Mouse (Mus musculus) myocyte (in vitro differentiated cells): Measurements from ENCODE around the gene Racgap1. TPM values are rescaled to one million over a fixed set of nuclear protein-coding genes. Genes with fewer than 3 reads are reported as not detected.
A peak's percentile ranks its signal among the peaks of the same experiment; 100 is the strongest.

Experiments
- H3K27me3 ChIP-seq: one replicate; pipeline ENCODE4 v1.6.1; 2011; ENCODE audit not compliant: control insufficient read depth, insufficient read depth, insufficient read length
- H3K36me3 ChIP-seq: one replicate; pipeline ENCODE4 v1.6.1; 2011; ENCODE audit not compliant: control insufficient read depth, insufficient read depth
- H3K4me2 ChIP-seq: one replicate; pipeline ENCODE4 v1.6.1; 2011; ENCODE audit warnings: low read depth, control low read depth
- H3K4me3 ChIP-seq: one replicate; pipeline ENCODE4 v1.5.1; 2011; ENCODE audit warnings: mild to moderate bottlenecking, control low read depth, moderate library complexity
- H3K79me2 ChIP-seq: one replicate; pipeline ENCODE4 v1.6.1; 2011; ENCODE audit not compliant: control insufficient read depth, insufficient read depth
- H3ac ChIP-seq: one replicate; pipeline ENCODE4 v1.6.1; 2011; ENCODE audit not compliant: control insufficient read depth, insufficient read length
- CEBPB ChIP-seq: IDR thresholded peaks from 2 replicates; pipeline ENCODE4 v1.6.1; 2011; ENCODE audit warnings: mild to moderate bottlenecking, moderate library complexity; ENCODE audit not compliant: poor library complexity, insufficient read depth, severe bottlenecking
- E2F4 ChIP-seq: IDR thresholded peaks from one replicate; pipeline ENCODE4 v1.6.1; 2011; ENCODE audit warnings: mild to moderate bottlenecking, control low read depth, moderate library complexity; ENCODE audit not compliant: insufficient read depth
- MAX ChIP-seq: IDR thresholded peaks from one replicate; pipeline ENCODE4 v1.6.1; 2011; ENCODE audit warnings: low read depth, mild to moderate bottlenecking, control low read depth
- MYOD1 ChIP-seq, 3 experiments: IDR thresholded peaks; one replicate each; pipeline ENCODE4 v1.6.1; 2011; ENCODE audit warnings: control low read depth in 2 of 3, low read depth in 2 of 3, mild to moderate bottlenecking in 2 of 3, moderate library complexity in 1 of 3; ENCODE audit not compliant: insufficient read length in 2 of 3, control insufficient read depth in 1 of 3
- MYOG ChIP-seq, 3 experiments: IDR thresholded peaks; one replicate each; pipeline ENCODE4 v1.6.1; 2011; ENCODE audit warnings: control low read depth in 2 of 3, low read depth in 2 of 3, mild to moderate bottlenecking in 2 of 3; ENCODE audit not compliant: insufficient read length in 2 of 3, control insufficient read depth in 1 of 3, insufficient read depth in 1 of 3
- POLR2A ChIP-seq: IDR thresholded peaks from one replicate; pipeline ENCODE4 v1.6.1; 2011; ENCODE audit warnings: low read depth, mild to moderate bottlenecking, control low read depth, moderate library complexity; ENCODE audit not compliant: insufficient read length
- POLR2AphosphoS2 ChIP-seq: IDR thresholded peaks from one replicate; pipeline ENCODE4 v1.6.1; 2011; ENCODE audit warnings: low read depth, control low read depth; ENCODE audit not compliant: insufficient read length
- REST ChIP-seq: IDR thresholded peaks from one replicate; pipeline ENCODE4 v1.6.1; 2011; ENCODE audit warnings: mild to moderate bottlenecking, control low read depth, moderate library complexity; ENCODE audit not compliant: insufficient read depth, insufficient read length
- SRF ChIP-seq: IDR thresholded peaks from one replicate; pipeline ENCODE4 v1.6.1; 2011; ENCODE audit warnings: low read depth; ENCODE audit not compliant: control insufficient read depth, insufficient read length
- TCF12 ChIP-seq: IDR thresholded peaks from one replicate; pipeline ENCODE4 v1.6.1; 2011; ENCODE audit warnings: mild to moderate bottlenecking, control low read depth; ENCODE audit not compliant: poor library complexity, insufficient read depth, severe bottlenecking
- TCF3 ChIP-seq: IDR thresholded peaks from one replicate; pipeline ENCODE4 v1.6.1; 2011; ENCODE audit warnings: low read depth, control low read depth; ENCODE audit not compliant: insufficient read length
- USF1 ChIP-seq: IDR thresholded peaks from one replicate; pipeline ENCODE4 v1.6.1; 2011; ENCODE audit warnings: low read depth, mild to moderate bottlenecking, control low read depth, moderate library complexity
- polyA plus RNA-seq: library from polyadenylated mRNA; unstranded; fragments of >200 nt; fragmentation: generic; extraction: Trizol; gene quantifications from one replicate; pipeline ENCODE4 v1.2.1, GENCODE M21; 2012; ENCODE audit warnings: missing spikeins

The Racgap1 gene
- polyA plus RNA-seq, 1 experiment: 99.0 TPM

- Histone ChIP-seq H3K4me3 (no peak overlapping the region), H3K36me3 (peaks cover 82% of the 10 kb centered on the region), H3K79me2 (peaks cover under 1% of the 10 kb centered on the region), H3K4me2 (no peak overlapping the region), H3K27me3 (no peaks in the 10 kb centered on the region), H3ac (no peak overlapping the region)
- TF ChIP-seq USF1 (no peak), MYOG (IDR thresholded peaks at IDR 0.05; ENCODE audit: control insufficient read depth in 1 of 3, insufficient read depth in 1 of 3, insufficient read length in 2 of 3, low read depth in 2 of 3) (no peak), CEBPB (no peak), E2F4 (no peak), TCF12 (no peak), POLR2AphosphoS2 (no peak), MAX (no peak), MYOD1 (IDR thresholded peaks at IDR 0.05; ENCODE audit: control insufficient read depth in 1 of 3, insufficient read length in 2 of 3, low read depth in 2 of 3) (no peak), SRF (no peak), REST (no peak), POLR2A (no peak), TCF3 (no peak)
Measured at GRCm38 (mm10) chr15:99634702-99635101, 16.8 kb downstream of the Racgap1 start.

GRCm38 (mm10) chr15:99631618-99632017 is 19.8 kb downstream of the Racgap1 start:
- Histone ChIP-seq H3K36me3 (peaks cover 78% of the 10 kb centered on the region), H3K27me3 (no peaks in the 10 kb centered on the region), H3K79me2 (no peaks in the 10 kb centered on the region), H3ac (no peak overlapping the region), H3K4me3 (no peak overlapping the region), H3K4me2 (no peak overlapping the region)
- TF ChIP-seq MAX: no peak
- no peak for TF ChIP-seq USF1
- TF ChIP-seq POLR2AphosphoS2: no peak
- no peak for TF ChIP-seq POLR2A
- no peak for TF ChIP-seq SRF
- TF ChIP-seq REST: no peak
- TF ChIP-seq TCF12: no peak
- TF ChIP-seq CEBPB: no peak
- TF ChIP-seq E2F4: no peak
- no peak for TF ChIP-seq MYOD1 (IDR thresholded peaks at IDR 0.05; ENCODE audit: control insufficient read depth in 1 of 3, insufficient read length in 2 of 3, low read depth in 2 of 3)
- TF ChIP-seq MYOG (IDR thresholded peaks at IDR 0.05; ENCODE audit: control insufficient read depth in 1 of 3, insufficient read depth in 1 of 3, insufficient read length in 2 of 3, low read depth in 2 of 3): no peak
- no peak for TF ChIP-seq TCF3

- no peak overlapping the region for H3ac ChIP-seq
Measured at GRCm38 (mm10) chr15:99622063-99622462, 29.4 kb downstream of the Racgap1 start.

GRCm38 (mm10) chr15:99619821-99620220 is 31.6 kb downstream of the Racgap1 start:
- Histone ChIP-seq H3ac (no peak overlapping the region), H3K36me3 (peaks cover 45% of the 10 kb centered on the region)
- TF ChIP-seq USF1 (no peak), MYOD1 (IDR thresholded peaks at IDR 0.05; ENCODE audit: control insufficient read depth in 1 of 3, insufficient read length in 2 of 3, low read depth in 2 of 3) (no peak), REST (no peak)

More at GRCm38 (mm10) chr15:99622063-99622462, 29.4 kb downstream of the Racgap1 start:
- Histone ChIP-seq H3K79me2 (peaks cover 4% of the 10 kb centered on the region), H3K4me2 (no peak overlapping the region), H3K27me3 (no peaks in the 10 kb centered on the region), H3K36me3 (peaks cover 65% of the 10 kb centered on the region), H3K4me3 (no peak overlapping the region)
- no peak for TF ChIP-seq MAX
- peak; percentile 19 for TF ChIP-seq POLR2A

GRCm38 (mm10) chr15:99618595-99618994 is 32.9 kb downstream of the Racgap1 start:
- Histone ChIP-seq H3K4me2 (no peak overlapping the region), H3ac (no peak overlapping the region)
- no peak for TF ChIP-seq TCF3

More at GRCm38 (mm10) chr15:99619821-99620220, 31.6 kb downstream of the Racgap1 start:
- Histone ChIP-seq H3K79me2 (peaks cover 4% of the 10 kb centered on the region), H3K4me2 (no peak overlapping the region), H3K27me3 (no peaks in the 10 kb centered on the region), H3K4me3 (no peak overlapping the region)

More at GRCm38 (mm10) chr15:99618595-99618994, 32.9 kb downstream of the Racgap1 start:
- no peaks in the 10 kb centered on the region for H3K79me2 ChIP-seq
- H3K27me3 ChIP-seq: no peaks in the 10 kb centered on the region
- H3K36me3 ChIP-seq: peaks cover 33% of the 10 kb centered on the region
- no peak overlapping the region for H3K4me3 ChIP-seq
